Mouse (Mus musculus) fat pad, adult 2 months (tissue): Measurements from ENCODE around the gene G6pd2.

Experiments
- DNase-seq: peaks from one replicate; pipeline ENCODE4 v3.0.0-alpha.2; 2011; ENCODE audit warnings: low read depth, low spot score; ENCODE audit errors: extremely low read depth

The G6pd2 gene

DNA sequence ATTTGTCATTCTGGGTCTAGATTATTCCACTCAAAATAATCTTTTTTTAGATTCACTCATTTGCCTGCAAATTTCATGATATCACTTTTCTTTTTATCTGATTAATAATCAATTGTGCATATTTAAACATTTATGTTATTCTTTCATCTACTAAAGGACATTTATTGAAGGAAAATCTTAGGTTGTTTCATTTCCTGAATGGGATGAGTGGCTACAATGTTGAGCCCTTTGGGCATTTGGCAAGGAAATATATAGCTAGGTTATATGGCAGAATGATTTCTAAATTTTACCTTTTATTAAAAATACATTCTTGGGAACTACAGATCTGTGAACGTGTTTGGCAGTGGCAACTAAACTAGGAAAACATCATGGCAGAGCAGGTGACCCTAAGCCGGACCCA lies at the start of gene G6pd2:
Gene G6pd2 (plus strand): TSS at position 301 of the 400 bp plus-strand sequence.
- no peak for DNase-seq

- DNase-seq = no peak
Observed at GRCm38 (mm10) chr5:61764214-61764613, 44.4 kb upstream of the G6pd2 start.

GRCm38 (mm10) chr5:61832935-61833551 lies 24.4 kb downstream of the G6pd2 start:
- no peak for DNase-seq

DNA sequence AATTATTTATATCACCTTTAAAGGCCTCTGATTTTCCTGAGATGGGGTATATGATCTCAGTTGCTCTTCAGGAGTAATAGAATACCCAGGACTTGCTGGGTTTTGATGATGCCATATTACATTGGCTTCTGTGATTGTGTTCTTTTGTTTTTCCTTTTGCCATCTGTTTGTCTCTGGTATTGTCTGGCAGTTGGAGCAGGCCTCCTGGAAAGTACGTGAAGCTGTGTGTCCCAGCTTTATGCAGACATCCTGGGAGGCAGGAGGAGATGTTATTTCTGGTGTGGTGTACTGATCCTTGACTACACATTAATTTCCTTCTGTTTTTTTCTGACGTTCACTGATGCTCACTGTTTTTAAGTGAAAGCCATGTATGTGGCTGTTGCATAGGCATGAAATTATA lies 35.3 kb downstream of the G6pd2 start:
- DNase-seq = no peak
